Mouse (Mus musculus) E14TG2a.4 (cell line): ENCODE measurements at regions not wholly inside any gene's neighbourhood (a gene's known extent, or its start where the extent isn't known, plus 50 kb on each side); places are given as distances from the start of the nearest gene placed in this dataset.

ENCODE experiments used
- H3K27me3 ChIP-seq: 2 replicates; pipeline ENCODE4 v1.6.1; 2014; ENCODE audit warnings: low read length, control low read depth; ENCODE audit not compliant: insufficient read depth
- H3K36me3 ChIP-seq: 2 replicates; pipeline ENCODE4 v1.6.1; 2014; ENCODE audit warnings: low read length, control low read depth; ENCODE audit not compliant: insufficient read depth
- H3K4me1 ChIP-seq: replicated peaks from 2 replicates; pipeline ENCODE4 v1.6.1; 2014; ENCODE audit warnings: low read depth, low read length, control low read depth
- H3K4me3 ChIP-seq: replicated peaks from 2 replicates; pipeline ENCODE4 v1.5.1; 2014; ENCODE audit warnings: mild to moderate bottlenecking, low read length
- H3K9me3 ChIP-seq: 2 replicates; pipeline ENCODE4 v1.6.1; 2014; ENCODE audit warnings: low read length, control low read depth
- CTCF ChIP-seq: conservative IDR thresholded peaks from 2 replicates; pipeline ENCODE4 v1.5.1; 2014; ENCODE audit warnings: low read length
- NANOG ChIP-seq: IDR thresholded peaks from 2 replicates; pipeline ENCODE4 v1.6.1; 2014; ENCODE audit warnings: borderline replicate concordance, low read length, mixed read lengths
- POU5F1 ChIP-seq: IDR thresholded peaks from 2 replicates; pipeline ENCODE4 v1.6.1; 2014; ENCODE audit warnings: low read length, borderline replicate concordance

- H3K36me3 ChIP-seq, result no peaks in the 10 kb centered on the region
- TF ChIP-seq NANOG (no peak), POU5F1 (no peak), CTCF (no peak)
- H3K9me3 ChIP-seq, result no peaks in the 10 kb centered on the region; the same call in 1 of the 2 replicates
- H3K27me3 ChIP-seq, result no peaks in the 10 kb centered on the region
- H3K4me1 ChIP-seq, result no peaks in the 10 kb centered on the region
- no peak overlapping the region for H3K4me3 ChIP-seq
Observed at GRCm38 (mm10) chr7:136443436-136443835, 451.0 kb upstream of the Mgmt start.

GRCm38 (mm10) chr7:136445091-136445490 lies 449.3 kb upstream of the Mgmt start:
- Histone ChIP-seq H3K4me1 (no peaks in the 10 kb centered on the region), H3K36me3 (no peaks in the 10 kb centered on the region), H3K27me3 (no peaks in the 10 kb centered on the region), H3K4me3 (no peak overlapping the region), H3K9me3 (no peaks in the 10 kb centered on the region)
- no peak for TF ChIP-seq NANOG

GRCm38 (mm10) chr7:136449286-136449685 lies 445.1 kb upstream of the Mgmt start:
- Histone ChIP-seq H3K4me1 (peaks cover 8% of the 10 kb centered on the region), H3K36me3 (no peaks in the 10 kb centered on the region), H3K27me3 (no peaks in the 10 kb centered on the region), H3K9me3 (no peaks in the 10 kb centered on the region), H3K4me3 (no peak overlapping the region)
- no peak for TF ChIP-seq CTCF

DNA sequence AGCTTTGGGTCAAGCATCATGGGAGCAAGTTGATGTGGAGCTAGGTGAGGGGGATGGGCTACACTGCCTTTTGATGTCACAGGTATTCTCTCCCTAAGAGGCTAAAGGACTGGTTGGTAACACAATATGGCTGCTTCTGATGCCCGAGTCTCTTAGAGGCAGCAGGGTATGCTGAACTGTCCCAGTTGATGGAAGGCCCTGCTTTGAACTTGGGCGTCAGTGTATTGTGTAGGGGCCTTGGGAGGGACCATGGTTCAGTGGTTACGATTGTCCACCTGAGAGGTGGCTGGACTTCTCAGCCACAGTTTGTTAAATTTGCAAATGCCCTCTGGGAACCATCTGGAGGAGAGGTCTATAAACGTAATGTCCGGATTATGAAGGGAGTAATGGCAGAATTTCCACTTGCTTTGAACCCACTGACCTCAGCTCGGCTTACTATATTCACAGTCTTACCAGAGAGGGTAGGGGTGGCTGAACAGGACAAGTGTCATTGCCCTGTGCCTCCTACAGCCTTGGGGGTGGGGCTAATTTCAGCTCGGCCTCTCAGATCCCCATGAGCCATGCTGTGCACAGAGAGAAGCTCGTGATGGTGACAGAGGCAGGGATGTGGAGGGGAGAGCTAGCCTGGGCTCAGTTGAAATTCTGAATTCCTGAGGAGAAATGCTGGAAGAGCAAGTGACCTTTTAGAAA lies 442.6 kb upstream of the Mgmt start:
- Histone ChIP-seq H3K9me3 (no peaks in the 10 kb centered on the region), H3K4me1 (peaks cover 8% of the 10 kb centered on the region), H3K4me3 (no peak overlapping the region), H3K36me3 (no peaks in the 10 kb centered on the region), H3K27me3 (peaks cover 4% of the 10 kb centered on the region)
- TF ChIP-seq POU5F1 (no peak), NANOG (no peak), CTCF (no peak)

DNA sequence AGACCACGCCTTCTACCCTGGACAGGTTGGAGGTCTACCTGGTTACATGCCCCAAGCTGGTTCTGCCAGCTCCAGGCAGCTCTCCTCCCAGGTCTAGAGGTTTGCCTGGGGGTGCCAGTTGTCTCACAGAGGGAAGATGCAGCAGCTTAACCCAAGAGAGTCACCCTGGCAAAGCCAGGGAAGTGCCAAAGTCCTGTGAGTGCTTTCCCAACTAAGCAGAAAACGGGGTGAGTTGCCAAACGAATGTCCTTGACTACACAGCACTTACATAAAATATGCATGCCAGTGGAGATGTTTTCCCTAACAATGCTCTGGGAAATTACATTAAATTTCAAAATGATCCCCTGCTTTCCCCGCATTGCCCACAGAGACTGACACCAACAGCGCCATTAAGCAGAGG lies 441.9 kb upstream of the Mgmt start:
- peaks cover 4% of the 10 kb centered on the region for H3K27me3 ChIP-seq
- H3K4me3 ChIP-seq, result no peak overlapping the region
- peaks cover 8% of the 10 kb centered on the region for H3K4me1 ChIP-seq
- TF ChIP-seq CTCF, result no peak
- no peak for TF ChIP-seq NANOG
- TF ChIP-seq POU5F1, result no peak
- no peaks in the 10 kb centered on the region for H3K9me3 ChIP-seq
- no peaks in the 10 kb centered on the region for H3K36me3 ChIP-seq

- Histone ChIP-seq H3K9me3 (peaks cover 7% of the 10 kb centered on the region; the same call in 1 of the 2 replicates), H3K4me3 (no peak overlapping the region), H3K36me3 (no peaks in the 10 kb centered on the region), H3K27me3 (peaks cover 7% of the 10 kb centered on the region), H3K4me1 (peaks cover 6% of the 10 kb centered on the region)
- TF ChIP-seq POU5F1 (no peak), CTCF (no peak), NANOG (no peak)
Observed at GRCm38 (mm10) chr7:136457171-136457570, 437.2 kb upstream of the Mgmt start.

- no peaks in the 10 kb centered on the region for H3K4me1 ChIP-seq
- H3K36me3 ChIP-seq, result no peaks in the 10 kb centered on the region
- TF ChIP-seq POU5F1, result no peak
- TF ChIP-seq NANOG, result no peak
- no peak for TF ChIP-seq CTCF
- H3K9me3 ChIP-seq, result peaks cover 7% of the 10 kb centered on the region; the same call in 1 of the 2 replicates
- H3K4me3 ChIP-seq, result no peak overlapping the region
- H3K27me3 ChIP-seq, result peaks cover 7% of the 10 kb centered on the region
Observed at GRCm38 (mm10) chr7:136457867-136458448, 436.5 kb upstream of the Mgmt start.

- TF ChIP-seq NANOG (no peak), CTCF (no peak), POU5F1 (no peak)
- no peaks in the 10 kb centered on the region for H3K9me3 ChIP-seq
- no peaks in the 10 kb centered on the region for H3K4me1 ChIP-seq
- H3K36me3 ChIP-seq, result no peaks in the 10 kb centered on the region
- no peak overlapping the region for H3K4me3 ChIP-seq
- no peaks in the 10 kb centered on the region for H3K27me3 ChIP-seq
Observed at GRCm38 (mm10) chr7:136477135-136477534, 417.3 kb upstream of the Mgmt start.
